Mouse (Mus musculus): ENCODE results near the gene Gm49398.

DNA sequence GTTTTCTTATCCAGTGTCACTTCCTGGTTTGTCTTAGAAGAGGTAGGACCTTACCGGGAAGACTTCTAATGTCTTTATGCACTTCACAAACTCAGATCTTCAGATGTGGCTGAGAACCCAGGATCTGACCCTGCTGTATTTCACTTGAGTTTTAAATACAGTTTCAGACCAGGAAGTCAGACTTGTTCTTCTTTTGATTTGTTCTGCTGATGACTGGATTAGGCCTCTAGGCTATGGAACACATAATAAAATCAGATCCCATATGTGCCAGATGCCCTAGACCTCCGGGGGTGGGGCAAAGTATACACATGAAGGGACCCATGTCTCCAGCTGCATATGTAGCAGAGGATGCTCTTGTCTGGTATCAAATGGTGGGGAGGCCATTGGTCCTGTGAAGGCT lies at the start of gene Gm49398:
- TF ChIP-seq CTCF (IDR thresholded peaks at IDR 0.05; ENCODE audit: borderline replicate concordance, insufficient read depth, low read length), result no peak
- no peak for TF ChIP-seq POLR2A (IDR thresholded peaks at IDR 0.05; ENCODE audit: low read depth, low read length)
